Mouse (Mus musculus): ENCODE results near the gene Ppil6.

The Ppil6 gene

DNA sequence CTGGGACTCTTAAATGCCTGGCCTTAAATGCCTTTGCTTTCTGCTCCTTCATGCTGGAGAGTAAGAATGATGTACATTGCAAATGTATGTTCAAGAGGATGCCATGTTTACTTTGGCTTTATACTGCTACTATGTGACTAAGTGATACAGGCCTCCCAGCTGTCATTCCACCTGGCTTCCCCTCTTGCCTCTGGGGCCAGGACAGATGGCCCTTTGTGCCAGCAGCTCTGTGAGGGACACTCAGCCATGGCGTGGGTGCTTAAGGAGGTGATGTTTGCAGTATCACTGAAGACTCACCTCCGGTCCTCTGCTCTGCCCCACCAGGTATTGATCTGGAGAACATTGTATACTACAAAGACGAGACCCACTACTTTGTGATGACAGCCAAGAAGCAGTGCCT is 10.3 kb upstream of the Ppil6 start:
- no peak for DNase-seq

DNA sequence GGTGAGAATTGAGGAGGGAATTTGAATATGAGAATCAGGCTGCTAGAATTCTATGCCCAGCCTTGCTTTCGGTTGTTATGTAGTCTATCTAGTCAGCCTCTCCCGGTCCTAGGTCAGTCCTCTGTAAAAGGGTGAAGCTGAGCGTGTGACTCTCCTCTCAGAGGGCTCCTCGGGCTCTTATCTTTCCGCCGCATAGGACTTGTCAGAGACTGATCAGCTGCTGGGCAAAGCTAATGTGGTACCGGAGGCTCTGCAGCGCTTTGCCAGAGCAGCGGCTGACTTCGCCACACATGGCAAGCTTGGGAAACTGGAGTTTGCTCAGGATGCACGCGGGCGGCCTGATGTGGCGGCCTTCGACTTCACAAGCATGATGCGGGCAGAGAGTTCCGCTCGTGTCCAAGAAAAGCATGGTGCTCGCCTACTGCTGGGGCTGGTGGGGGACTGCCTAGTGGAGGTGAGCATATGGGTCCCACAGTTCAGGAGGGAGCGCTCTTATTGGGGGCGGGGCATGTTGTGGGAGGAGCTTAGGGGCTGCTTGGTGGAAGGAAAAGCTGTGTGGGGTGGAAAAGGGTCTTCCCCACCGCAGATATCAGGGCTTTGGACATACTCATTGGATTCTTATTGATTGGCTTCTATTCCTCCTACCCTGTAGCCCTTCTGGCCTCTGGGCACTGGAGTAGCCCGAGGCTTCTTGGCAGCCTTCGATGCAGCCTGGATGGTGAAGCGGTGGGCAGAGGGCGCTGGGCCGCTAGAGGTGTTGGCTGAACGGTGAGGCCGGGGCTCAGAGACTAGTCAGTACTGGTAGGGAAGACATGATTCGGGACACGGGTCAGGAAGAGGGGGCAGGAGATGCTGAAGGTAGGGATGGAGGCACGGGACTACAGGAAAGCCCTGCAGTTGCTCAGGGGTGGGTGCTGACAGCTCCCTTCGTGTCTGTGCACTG is 9.0 kb upstream of the Ppil6 start:
- no peak for DNase-seq

DNA sequence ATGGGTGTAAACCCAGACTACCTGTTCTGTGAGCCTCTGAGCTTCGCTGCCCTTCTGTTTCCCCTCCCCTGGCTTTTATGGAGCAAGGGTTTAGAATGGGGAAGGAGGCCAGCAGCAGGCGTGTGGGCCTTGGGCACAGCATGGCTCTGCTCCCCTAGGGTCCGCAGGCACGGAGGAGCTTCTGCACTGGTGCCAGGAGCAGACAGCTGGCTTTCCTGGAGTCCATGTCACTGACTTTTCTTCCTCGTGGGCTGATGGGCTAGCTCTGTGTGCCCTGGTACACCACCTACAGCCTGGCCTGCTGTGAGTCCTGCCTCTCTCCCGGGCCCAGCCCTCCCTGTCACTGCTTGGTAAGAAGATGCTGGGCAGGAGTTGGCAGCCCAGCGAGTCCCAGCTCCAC is 7.8 kb upstream of the Ppil6 start:
- no peak for DNase-seq

DNA sequence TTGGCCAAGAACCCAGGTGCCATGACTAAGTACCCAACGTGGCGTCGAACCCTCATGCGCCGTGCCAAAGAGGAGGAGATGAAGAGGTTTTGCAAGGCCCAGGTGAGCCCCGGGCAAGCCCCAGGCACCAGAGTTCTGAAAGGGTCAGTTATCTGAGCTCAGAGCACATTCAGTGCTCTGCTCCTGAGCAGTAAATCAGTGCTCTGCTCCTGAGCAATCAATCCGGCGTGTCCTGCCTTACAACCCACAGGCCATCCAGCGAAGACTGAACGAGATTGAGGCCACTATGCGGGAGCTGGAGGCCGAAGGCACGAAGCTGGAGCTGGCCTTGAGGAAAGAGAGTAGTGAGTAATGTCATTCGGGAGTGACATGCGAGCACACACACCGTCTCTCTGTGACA is 4.5 kb upstream of the Ppil6 start:
- DNase-seq: no peak

DNA sequence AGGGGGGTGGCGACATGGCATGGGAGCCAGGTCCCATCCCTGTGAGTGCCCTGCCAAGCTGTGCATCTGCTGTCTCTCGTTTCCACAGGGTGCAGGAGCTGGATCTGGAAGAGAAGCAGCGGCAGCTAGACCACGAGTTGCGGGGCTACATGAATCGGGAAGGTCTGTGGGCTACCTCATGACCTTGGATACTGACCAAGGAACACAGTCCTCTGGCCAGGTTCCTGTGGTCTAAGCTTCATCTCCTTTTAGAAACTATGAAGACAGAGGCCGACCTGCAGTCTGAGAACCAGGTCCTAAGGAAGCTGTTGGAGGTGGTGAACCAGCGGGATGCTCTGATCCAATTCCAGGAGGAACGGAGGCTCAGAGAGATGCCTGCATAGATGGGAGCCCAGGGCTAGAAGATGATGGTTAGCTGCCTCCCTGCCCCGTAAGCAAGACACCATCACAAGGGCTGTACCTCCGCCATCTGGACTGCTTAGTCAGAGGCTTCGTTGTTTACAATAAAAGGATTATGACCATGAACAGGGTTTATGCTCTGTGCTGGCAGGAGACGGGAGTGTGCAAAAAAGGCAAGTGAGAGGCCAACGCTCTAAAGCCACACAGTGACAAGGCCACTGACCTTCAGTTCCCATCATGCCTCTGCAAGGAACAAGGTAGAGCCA is 3.6 kb upstream of the Ppil6 start:
- DNase-seq: no peak

DNA sequence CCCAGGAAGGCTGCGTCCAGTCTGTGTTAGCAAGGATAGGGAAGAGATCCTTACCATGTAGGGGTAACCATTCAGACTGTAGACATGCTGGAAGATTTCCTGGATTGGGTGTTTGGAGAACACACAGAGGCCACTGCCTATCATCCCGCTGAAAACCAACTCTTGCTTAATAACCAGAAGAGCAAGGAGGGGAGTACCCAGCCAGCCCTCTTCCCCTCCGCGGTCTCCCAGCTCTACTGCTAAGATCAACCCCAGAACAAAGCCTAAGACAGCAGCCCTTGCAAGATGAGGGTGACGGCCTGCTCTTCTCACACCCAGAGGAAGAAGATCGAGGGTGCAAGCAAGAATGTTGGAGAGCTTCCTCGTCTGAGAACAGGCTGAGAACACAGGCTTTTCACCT is 1.4 kb upstream of the Ppil6 start:
- no peak for DNase-seq

DNA sequence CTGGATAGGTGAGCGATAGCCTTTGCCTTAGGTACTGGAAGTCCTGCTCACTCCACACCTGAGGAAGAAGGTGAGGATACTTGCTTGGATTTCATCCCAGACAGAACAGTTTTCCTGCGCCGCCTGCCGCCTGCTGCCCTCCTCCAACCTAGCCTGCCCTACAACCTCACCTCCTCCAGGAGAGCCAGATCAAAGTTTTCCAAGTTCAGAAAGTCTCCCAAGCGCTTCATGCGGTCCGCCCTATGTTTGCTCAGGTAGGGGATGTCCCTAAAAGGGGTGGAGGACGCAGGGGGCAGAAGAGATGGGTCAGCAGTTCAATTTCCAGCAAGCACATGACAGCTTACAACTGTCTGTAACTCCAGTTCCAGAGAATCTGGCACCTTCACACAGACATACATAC is 945 bp upstream of the Ppil6 start:
- peak; percentile 51 for DNase-seq

DNA sequence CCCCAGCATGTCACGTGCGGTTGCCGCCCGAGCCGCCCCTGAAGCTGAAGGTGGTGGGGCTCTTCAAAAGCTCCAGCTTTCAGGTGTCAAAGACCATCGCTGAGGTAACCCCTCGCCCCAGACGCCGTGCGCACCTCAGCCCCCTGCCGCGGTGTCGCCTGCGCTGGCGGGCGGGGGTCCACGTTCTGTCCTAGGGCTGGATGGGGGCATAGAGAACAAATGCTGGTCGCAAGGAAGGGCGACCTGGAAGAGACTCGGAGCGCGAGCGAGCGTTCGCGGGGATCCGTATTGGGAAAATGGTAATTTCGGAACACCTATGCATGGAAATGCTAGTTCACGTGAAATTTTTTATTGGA is 257 bp downstream of the Ppil6 start:
- no peak for DNase-seq

DNA sequence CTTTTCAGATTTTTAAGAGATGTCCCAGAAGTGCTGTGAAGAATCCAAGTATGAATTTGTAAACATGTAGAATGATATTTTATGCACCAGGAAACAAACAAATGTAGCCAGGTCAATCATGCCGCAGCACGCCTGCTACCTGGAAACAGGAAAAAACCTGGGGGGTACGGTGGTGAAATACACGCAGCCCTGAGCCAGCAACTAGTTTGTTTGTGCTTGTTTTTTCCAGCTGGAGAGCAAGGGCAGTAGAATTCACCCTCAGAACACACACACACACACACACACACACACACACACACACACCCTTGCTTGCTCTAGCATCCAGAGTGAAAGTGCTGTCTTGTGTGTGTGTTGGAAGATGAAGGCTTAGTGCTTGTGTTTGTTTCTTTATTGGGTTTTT is 872 bp downstream of the Ppil6 start:
- DNase-seq: peak; percentile 45

DNA sequence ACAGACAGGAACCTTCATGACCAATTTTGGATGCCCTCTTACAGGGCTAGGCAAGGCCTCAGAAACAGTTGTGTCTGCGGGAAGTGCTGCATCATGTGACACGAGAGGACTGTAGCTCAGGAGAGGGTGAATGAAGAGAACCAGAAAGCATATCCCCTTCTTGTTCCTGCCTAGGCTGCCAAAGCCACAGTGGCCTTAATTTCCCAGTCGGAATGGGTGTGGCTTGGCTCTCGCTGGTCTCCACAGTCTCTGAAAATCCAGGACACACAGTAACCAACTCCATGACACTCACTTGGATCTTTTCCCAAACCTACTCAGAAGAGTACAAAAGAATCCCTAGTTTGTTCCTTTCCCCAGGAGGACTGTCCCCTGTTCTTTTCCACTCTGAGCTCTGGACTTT is 10.7 kb downstream of the Ppil6 start:
- peak; percentile 48 for DNase-seq

DNA sequence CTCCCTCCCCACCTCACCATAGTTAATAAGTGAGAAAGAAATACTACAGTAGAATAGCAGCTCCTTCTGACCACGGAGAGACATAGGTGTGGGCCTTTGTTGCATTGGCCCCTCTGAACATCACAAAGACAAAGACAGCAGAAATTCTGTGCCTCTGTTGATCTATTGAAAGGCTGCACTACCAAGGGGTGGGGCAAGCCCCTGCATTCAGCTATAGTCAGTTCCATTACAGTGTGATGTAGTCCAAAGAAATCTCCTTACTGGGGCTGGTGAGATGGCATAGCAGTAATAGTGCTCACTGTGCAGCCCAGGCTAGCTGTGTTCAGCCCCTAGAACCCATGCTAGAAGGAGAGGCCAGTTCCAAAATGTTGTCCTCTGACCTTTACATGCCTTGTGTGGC is 14.8 kb downstream of the Ppil6 start:
- DNase-seq: no peak

DNA sequence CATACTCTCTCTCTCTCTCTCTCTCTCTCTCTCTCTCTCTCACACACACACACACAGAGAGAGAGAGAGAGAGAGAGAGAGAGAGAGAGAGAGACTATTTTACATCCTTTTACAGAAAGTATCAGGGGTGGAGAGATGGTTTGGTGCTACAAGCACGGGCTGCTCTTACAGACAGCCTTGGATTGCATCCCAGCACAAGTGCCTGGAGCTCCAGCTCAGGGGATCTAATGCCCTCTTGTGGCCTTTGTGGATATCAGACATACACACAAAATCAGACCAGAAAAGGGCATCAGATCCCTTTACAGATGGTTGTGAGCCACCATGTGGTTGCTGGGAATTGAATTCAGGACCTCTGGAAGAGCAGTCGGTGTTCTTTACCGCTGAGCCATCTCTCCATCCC is 15.2 kb downstream of the Ppil6 start:
- DNase-seq: peak; percentile 76

DNA sequence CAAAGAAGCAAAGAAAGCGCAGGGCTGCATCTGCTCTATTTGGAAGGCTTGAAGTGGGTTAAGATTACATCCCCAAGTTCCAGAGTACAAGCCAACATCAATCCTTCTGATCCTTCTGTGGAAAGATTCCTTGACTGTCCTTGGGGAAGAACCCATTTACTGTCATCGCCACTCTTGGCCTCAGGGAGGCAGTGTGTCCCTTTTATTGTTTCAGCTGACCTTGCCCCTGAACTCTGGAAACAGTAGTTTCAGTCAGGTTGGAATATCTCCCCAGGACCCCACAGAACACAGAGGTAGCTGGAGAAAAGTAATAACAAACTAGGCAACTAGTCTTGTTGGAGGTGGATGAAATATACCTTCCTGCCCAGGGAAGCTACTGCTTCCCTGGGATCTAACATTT is 18.9 kb downstream of the Ppil6 start:
- peak; percentile 43 for DNase-seq

DNA sequence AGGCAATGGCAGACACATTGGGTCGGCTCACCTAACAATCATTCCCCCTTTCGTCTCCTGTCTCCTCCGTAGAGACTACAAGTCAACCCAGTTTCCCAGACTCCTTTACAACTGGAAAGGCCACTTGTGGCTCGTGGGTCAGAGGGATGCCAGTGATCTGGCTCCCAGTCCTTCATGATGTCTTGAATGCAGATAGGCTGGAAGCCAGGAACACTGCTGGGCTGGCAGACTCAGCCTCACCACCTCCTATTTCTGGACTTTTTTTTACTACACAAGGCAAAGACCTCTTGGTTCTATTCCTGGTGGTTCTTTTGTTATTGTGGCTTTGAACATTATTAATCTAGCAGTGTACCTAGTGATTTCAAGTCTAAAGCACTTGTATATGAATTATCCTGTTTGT is 24.1 kb downstream of the Ppil6 start:
- no peak for DNase-seq

DNA sequence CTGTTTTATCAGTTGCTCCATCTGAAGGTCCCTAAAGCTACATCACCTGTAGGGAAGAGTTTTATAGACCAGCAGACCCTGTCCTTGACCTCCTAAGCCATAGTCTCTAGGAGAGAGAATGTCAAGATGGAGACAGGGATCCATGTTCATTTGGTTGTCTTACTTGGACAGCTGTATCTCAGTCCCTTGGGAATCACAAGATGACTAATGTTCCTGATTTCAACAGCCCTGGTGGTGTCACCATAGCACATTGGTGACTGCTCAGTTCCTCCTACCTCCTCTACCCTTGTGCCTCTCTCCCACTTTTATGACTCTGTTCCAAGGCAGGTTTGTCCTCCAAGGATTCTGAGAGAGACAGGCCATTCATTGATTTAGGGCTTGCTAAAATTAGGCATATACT is 24.7 kb downstream of the Ppil6 start:
- DNase-seq: no peak

DNA sequence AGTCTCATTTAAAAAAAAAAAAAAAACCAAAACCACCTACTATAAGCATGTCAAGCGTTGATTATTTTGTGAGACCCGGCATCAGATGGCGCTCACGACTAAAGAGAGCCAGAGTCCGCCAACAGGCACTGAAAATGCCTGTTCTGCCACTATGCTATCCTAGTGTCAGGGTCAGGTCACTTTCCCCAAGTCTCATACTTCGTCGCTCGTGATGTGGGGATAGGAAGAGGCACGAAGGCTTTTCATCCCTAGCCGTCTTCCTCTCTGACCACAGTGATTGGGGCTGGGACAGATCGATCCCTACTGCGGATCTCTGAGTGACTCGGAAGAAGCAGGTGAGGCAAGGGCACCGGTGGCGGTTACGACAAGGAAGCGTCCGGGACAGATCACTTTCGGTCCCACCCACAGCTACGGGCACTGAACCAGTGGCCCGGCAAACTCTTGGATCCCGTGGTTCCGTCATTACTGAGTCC is 28.3 kb downstream of the Ppil6 start:
- peak; percentile 83 for DNase-seq

DNA sequence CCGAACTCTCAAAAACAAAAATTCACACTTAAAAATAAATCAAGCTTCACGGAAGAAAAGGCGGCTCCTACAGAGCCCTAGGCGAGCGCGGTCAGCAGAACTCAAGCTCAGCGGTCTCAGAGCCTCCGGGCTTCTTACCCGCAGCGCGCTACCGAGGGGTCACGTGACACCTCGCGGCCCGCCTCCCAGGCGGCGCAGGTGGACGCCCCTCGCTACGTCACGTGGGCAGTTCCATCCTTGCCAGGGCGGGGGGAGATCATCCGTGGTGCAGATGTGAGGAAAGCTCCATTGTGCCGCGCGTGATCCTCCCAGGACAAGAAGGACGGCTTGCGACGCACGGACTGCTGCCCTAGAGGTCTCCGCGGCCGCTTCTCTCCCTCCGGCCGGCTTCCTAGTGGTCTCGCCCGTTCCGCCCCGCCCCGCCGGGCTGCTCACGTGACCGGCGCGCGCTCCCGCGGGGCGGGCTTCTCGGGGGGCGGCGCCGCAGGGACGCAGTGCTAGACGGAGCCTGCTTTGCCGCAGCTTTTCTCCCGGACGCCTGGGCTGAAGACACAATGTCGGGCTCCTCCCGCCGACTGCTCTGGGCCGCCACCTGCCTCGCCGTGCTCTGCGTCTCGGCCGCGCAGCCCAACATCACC is 28.9 kb downstream of the Ppil6 start, which contains the start of gene Cd164:
Gene Cd164, plus strand, starts transcription at position 434 of the 638 bp plus-strand sequence.
- peak; percentile 96 for DNase-seq

DNA sequence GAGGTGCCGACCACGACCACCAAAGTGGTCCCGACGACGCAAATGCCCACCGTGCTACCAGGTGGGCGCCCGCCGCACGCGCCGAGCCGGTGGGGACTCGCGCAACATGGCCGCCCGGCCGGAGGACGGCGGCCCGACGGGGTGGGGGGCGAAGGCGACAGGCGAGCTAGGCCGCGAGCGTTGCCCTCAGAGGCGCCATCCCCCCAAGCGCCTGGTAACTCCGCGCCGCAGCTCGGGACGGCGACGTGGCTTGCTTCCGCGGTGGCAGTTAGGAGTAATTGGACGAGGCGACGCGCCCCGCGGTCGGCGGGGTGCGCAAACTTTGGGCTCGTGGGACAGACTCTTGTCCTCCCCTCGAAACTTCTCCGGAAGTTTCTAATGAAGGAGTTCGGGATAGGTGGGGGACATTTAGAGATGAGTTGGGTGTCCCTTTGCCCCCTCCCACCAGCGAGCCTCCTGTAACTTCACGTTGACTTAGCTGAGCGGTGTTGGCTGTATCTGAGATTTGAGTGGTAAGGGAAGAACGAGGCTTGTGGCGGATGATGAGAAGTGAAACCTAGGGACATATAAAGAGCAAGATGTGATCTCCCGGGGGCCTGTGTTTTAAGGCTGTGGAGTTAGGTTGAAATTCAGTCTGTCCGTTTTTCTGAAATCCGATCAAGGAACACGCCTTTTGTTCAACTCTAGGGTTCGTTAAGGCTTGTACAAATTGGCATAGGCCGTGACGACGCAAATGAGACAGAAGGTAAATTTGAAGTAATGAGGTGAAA is 29.6 kb downstream of the Ppil6 start:
- DNase-seq: peak; percentile 75

DNA sequence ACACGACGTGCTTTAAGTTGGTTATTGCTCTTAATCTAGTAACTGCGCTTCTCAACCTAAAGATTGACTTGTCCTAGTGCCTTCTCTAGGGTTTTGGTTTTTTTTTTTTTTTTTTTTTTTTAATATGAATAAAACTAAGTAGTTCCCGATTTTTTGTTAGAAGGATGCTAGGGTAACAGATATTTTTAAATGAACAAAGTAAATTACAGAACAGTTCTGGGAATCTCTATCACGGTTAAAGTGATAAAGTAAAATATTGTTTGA is 30.1 kb downstream of the Ppil6 start:
- DNase-seq: no peak

DNA sequence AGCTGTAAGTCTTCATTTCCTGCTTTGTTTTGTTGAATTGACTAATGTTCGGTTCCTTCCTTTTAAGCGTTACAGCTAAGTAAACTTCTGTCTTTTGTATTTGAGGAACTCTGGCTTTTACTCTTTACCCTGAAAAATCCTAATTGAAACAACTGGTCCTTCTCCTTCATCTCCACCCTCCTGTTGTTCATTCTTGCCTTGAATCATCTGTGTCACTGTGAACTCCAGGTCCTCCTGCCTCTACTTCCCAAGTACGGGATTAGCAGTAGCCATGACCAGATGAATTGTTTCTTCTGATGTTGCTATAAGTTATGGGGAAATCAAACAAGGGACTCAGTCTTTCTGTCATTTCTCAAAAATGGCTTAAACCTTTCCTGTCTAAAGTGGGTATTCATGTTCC is 33.1 kb downstream of the Ppil6 start:
- no peak for DNase-seq

DNA sequence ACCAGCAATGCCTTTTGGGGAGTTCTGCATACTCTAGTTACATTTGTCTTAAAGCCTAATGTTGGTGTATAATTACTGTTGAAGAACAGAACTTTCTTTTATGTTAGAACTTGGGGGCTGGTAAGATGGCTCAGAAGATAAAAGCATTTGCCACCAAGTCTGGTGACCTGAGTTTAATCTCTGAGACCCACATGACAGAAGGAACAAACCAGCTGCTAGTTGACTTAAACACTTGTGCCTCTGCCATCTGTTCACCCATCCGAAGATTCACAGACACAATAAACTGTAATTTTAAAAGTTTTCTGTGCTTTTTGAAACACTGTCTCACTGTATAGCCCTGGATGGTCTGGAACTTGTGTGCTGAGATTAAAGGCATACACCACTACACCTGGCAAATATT is 35.5 kb downstream of the Ppil6 start:
- no peak for DNase-seq

DNA sequence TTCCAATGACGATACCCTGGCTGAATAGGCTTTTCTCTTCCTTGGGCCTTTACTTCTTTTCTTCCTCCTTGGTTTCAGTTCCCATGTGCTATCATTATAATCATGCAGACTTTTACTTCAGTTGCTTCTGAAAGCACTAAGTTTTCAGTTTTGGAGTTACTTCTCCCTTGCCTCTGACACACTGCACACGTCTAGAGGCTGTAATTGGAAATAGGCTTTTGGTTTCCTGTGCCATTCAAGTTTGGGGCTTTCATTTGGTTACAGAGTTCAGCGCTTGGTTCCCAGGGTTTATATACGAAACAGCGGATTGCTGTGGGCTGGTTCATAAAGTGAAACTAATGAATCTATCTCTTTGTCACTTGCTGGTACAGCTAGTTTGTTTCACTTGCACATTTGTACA is 39.7 kb downstream of the Ppil6 start:
- DNase-seq: no peak

DNA sequence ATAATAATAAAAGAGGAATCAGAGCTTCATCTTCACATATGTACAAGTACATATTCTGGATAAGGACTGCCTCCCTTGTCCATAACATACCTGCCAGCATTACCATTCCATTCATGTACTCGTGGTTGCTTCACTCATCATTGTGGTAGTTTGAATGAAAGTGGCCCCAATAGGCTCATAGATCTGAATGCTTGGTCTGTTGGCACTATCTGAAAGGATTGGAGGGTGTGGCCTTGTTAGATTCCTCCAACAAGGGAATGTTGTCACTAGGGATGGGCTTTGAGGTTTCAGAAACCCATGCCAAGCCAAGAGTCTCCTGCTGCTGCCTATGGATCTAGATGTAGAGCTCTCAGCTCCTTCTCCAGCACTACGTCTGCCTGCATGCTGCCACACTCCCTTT is 45.8 kb downstream of the Ppil6 start:
- DNase-seq: no peak

All from kidney, postnatal 10 days (tissue).